Mouse (Mus musculus): ENCODE data around the gene Tpi1. TPM values are rescaled to one million over a fixed set of nuclear protein-coding genes. Genes with fewer than 3 reads are reported as not detected.
"Not testable (repeated sequence)": the region's sequence is repeated elsewhere in the genome, so short reads cannot be mapped to it uniquely, and the experiment has no call there.

Tpi1 gene
- polyA plus RNA-seq, 1 experiment from 2014 or later = 718 TPM

DNA sequence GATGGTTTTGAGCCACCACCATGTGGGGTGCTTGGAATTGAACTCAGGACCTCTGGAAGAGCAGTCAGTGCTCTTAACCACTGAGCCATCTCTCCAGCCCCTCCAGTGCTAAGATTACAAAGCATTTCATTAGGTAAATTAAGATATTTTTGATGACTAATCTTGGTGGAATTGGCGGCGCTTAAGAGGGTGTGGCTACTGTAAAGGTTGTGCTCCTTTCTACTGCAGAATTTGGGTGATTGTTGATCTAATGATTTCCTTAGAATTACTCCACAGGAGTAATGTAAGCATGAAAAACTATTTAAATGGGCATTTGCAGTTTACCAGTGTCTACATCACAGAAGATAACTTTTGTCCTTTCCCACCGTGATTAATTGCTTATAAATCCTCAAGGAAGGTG is 9.8 kb downstream of the Tpi1 start:
- ATAC-seq (ENCODE audit: insufficient read depth) (no peak), DNase-seq (no peak)
- H3K4me1 ChIP-seq (ENCODE audit: insufficient read depth) = 0 out of 2 replicates have a peak, but pooled peaks cover 3% of the 10 kb centered on the region
- no peaks in the 10 kb centered on the region for H3K36me3 ChIP-seq (ENCODE audit: insufficient read depth)
- H3K4me3 ChIP-seq (ENCODE audit: low read depth, low read length) = no peak overlapping the region
- no peaks in the 10 kb centered on the region for H3K27me3 ChIP-seq (ENCODE audit: insufficient read depth, low read length)
- TF ChIP-seq CTCF (IDR thresholded peaks at IDR 0.05; ENCODE audit: low read depth) = no peak
- H3K9ac ChIP-seq = no peak overlapping the region
- 88% methylated on average over 3 of the region's 3 CpGs for WGBS
- no peak overlapping the region for H3K4me2 ChIP-seq
- no peaks in the 10 kb centered on the region for H3K9me3 ChIP-seq (ENCODE audit: low read depth, low read length)
- no peak overlapping the region for H3K27ac ChIP-seq (ENCODE audit: low read depth)

DNA sequence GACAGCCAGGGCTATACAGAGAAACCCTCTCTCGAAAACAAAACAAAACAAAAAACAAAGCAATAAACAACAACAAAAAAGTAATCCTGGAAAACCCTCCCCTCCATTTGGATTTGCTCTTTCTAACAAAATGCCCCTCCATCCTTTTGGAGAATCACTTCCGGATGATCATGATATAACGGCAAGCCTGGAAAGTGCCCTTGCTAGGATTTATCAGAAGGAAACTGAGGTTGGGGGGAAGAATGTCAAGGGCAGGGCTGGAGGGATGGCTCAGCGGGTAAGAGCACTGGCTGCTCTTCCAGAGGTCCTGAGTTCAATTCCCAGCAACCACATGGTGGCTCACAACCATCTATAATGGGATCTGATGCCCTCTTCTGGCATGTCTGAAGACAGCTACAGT is 10.4 kb downstream of the Tpi1 start:
- H3K4me2 ChIP-seq; ATAC-seq (ENCODE audit: insufficient read depth); H3K27me3 ChIP-seq (ENCODE audit: insufficient read depth, low read length); H3K27ac ChIP-seq (ENCODE audit: low read depth); H3K4me3 ChIP-seq (ENCODE audit: low read depth, low read length); H3K4me1 ChIP-seq (ENCODE audit: insufficient read depth); H3K9me3 ChIP-seq (ENCODE audit: low read depth, low read length); H3K9ac ChIP-seq; H3K36me3 ChIP-seq (ENCODE audit: insufficient read depth); DNase-seq: not testable (repeated sequence)
- WGBS = 91% methylated on average over 4 of the region's 4 CpGs

DNA sequence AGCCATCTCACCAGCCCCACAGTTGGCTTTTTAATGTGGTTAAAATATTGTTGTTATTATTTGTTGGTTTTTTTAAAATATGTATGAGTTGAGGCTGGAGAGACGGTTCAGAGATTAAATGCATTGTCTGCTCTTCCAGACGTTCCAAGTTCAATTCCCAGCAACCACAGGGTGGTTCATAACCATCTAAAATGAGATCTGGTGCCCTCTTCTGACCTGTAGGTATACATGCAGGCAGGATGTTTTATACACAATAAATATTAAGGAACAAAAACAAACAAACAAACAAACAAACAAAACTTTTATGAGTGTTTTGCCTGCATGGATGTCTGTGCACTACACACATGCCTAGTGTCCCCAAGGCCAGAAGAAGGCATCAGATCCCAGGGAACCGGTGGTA is 11.0 kb downstream of the Tpi1 start:
- no peak overlapping the region for H3K4me3 ChIP-seq (ENCODE audit: low read depth, low read length)
- H3K27me3 ChIP-seq (ENCODE audit: insufficient read depth, low read length) = no peaks in the 10 kb centered on the region
- H3K36me3 ChIP-seq (ENCODE audit: insufficient read depth) = no peaks in the 10 kb centered on the region
- DNase-seq (no peak), ATAC-seq (ENCODE audit: insufficient read depth) (no peak)
- 77% methylated on average over 3 of the region's 3 CpGs for WGBS
- H3K27ac ChIP-seq (ENCODE audit: low read depth) = no peak overlapping the region
- no peaks in the 10 kb centered on the region for H3K9me3 ChIP-seq (ENCODE audit: low read depth, low read length)
- no peak overlapping the region for H3K4me2 ChIP-seq
- H3K9ac ChIP-seq = no peak overlapping the region
- no peak for TF ChIP-seq CTCF (IDR thresholded peaks at IDR 0.05; ENCODE audit: low read depth)
- 0 out of 2 replicates have a peak, but pooled peaks cover 3% of the 10 kb centered on the region for H3K4me1 ChIP-seq (ENCODE audit: insufficient read depth)

DNA sequence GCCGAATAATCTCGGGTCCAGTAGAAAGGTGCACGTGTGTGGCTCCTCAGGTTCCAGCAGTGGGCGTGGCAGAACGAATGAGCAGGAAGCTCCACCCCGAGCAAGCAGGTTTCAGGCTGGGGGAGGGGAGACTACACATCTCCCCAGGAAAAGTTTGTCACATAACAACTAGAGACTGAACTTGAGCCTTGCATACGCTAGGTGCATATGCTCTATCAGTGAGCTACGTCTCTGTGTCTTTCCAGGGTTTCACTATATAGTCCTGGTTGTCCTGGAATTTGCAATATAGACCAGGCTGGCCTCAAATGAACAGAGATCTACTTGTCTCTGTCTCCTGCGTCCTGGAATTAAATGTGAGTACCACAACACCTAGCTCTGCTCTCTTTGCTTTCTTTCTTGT is 11.7 kb downstream of the Tpi1 start:
- Histone ChIP-seq H3K4me3 (ENCODE audit: low read depth, low read length) (peak overlapping the region; percentile 22; the same call in 1 of the 2 replicates), H3K4me2 (peak overlapping the region; percentile 53)
- H3K9me3 ChIP-seq (ENCODE audit: low read depth, low read length); H3K27ac ChIP-seq (ENCODE audit: low read depth); H3K9ac ChIP-seq; ATAC-seq (ENCODE audit: insufficient read depth); H3K36me3 ChIP-seq (ENCODE audit: insufficient read depth); H3K27me3 ChIP-seq (ENCODE audit: insufficient read depth, low read length); H3K4me1 ChIP-seq (ENCODE audit: insufficient read depth): not testable (repeated sequence)
- DNase-seq = peak; percentile 26
- 9% methylated on average over 5 of the region's 9 CpGs for WGBS

DNA sequence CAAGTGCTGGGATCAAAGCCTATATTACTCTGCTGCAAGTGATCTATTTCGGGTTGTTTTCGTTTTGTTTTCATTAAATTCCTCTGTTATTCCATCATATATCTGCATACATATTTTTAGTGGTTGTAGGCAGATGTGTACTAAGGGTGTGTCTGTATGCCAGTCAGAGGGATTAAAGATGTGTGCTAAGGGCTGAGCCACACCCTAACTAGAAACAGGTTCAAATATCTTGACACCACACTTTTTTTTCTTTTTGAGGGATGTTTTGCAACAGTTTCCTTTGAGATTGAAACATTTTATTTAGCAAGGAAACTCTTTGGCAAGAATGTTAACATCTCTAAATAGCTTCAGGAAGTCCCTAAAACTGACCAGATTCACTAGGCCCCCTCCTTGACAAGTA is 17.9 kb downstream of the Tpi1 start:
- 66% methylated on average over 2 of the region's 2 CpGs for WGBS
- Histone ChIP-seq H3K27me3 (ENCODE audit: insufficient read depth, low read length) (no peaks in the 10 kb centered on the region), H3K4me3 (ENCODE audit: low read depth, low read length) (no peak overlapping the region), H3K4me2 (no peak overlapping the region), H3K27ac (ENCODE audit: low read depth) (no peak overlapping the region), H3K9me3 (ENCODE audit: low read depth, low read length) (no peaks in the 10 kb centered on the region), H3K9ac (no peak overlapping the region), H3K36me3 (ENCODE audit: insufficient read depth) (no peaks in the 10 kb centered on the region), H3K4me1 (ENCODE audit: insufficient read depth) (no peaks in the 10 kb centered on the region)
- no peak for TF ChIP-seq CTCF (IDR thresholded peaks at IDR 0.05; ENCODE audit: low read depth)
- DNase-seq = no peak
- ATAC-seq (ENCODE audit: insufficient read depth) = no peak

DNA sequence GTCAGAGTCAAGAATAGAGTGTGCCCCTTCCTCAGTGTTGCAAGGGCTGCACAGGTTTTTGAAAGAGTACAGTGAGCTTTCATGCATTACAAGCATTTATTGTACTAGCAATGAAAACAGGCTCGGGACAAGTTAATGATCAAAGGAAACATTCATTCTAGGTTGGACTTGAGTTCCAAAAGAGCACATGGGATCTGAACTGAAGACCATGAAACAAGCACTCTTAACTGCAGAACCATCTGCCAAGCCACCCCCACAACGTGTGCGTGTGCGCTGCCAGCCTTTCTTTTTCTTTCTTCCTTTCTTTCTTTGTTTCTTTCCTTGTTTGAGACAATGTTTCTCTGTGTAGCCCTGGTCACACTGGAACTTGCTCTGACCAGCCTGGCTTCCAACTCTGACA is 18.3 kb downstream of the Tpi1 start:
- H3K36me3 ChIP-seq (ENCODE audit: insufficient read depth) = no peaks in the 10 kb centered on the region
- no peak overlapping the region for H3K4me2 ChIP-seq
- no peak for ATAC-seq (ENCODE audit: insufficient read depth)
- no peaks in the 10 kb centered on the region for H3K9me3 ChIP-seq (ENCODE audit: low read depth, low read length)
- H3K9ac ChIP-seq = no peak overlapping the region
- no peak overlapping the region for H3K4me3 ChIP-seq (ENCODE audit: low read depth, low read length)
- TF ChIP-seq CTCF (IDR thresholded peaks at IDR 0.05; ENCODE audit: low read depth) = no peak
- no peak overlapping the region for H3K27ac ChIP-seq (ENCODE audit: low read depth)
- DNase-seq = no peak
- no peaks in the 10 kb centered on the region for H3K27me3 ChIP-seq (ENCODE audit: insufficient read depth, low read length)
- no peaks in the 10 kb centered on the region for H3K4me1 ChIP-seq (ENCODE audit: insufficient read depth)
- WGBS = 82% methylated on average over 4 of the region's 4 CpGs

DNA sequence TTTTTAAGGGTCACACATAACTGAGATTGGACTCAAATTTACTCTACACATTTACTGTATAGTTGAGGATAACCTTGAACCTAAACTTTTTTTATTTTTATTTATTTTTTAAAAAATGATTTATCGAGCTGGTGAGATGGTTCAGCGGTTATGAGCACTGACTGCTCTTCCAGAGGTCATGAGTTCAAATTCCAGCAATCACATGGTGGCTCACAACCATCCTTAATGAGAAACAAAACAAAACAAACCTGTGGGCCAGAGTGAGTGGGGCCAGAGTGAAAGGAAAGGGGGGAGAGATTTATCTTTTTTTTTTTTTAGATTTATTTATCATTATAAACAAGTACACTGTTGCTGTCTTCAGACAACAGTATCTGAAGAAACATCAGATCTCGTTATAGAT is 22.2 kb downstream of the Tpi1 start:
- 80% methylated on average over 3 of the region's 3 CpGs for WGBS
- H3K4me2 ChIP-seq = no peak overlapping the region
- DNase-seq = no peak

DNA sequence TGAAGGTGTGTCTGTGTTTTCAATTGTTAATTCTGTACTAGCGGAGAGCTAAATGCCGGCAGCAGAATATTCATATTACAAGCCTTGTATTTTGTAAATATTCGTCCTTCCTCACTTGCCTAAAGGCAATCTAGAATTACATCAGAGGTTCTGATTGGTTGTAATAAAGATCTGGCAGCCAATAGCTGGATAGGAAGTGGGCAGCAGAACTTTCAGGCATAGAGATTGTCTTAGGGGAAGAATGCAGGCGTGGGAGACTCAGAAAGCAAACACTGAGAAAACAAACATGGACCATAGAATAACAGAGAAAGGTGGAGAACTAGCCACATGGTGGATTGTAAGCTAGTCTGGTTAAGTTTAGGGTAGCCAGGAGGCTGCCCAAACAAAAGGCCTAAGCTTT is 24.0 kb downstream of the Tpi1 start:
- Histone ChIP-seq H3K4me3 (ENCODE audit: low read depth, low read length) (no peak overlapping the region), H3K27ac (ENCODE audit: low read depth) (no peak overlapping the region), H3K36me3 (ENCODE audit: insufficient read depth) (no peaks in the 10 kb centered on the region), H3K4me2 (no peak overlapping the region), H3K27me3 (ENCODE audit: insufficient read depth, low read length) (no peaks in the 10 kb centered on the region), H3K9me3 (ENCODE audit: low read depth, low read length) (no peaks in the 10 kb centered on the region), H3K9ac (no peak overlapping the region), H3K4me1 (ENCODE audit: insufficient read depth) (0 out of 2 replicates have a peak, but pooled peaks cover 3% of the 10 kb centered on the region)
- WGBS = 53% methylated on average over 4 of the region's 4 CpGs
- DNase-seq (peak; percentile 33), ATAC-seq (ENCODE audit: insufficient read depth) (peak; percentile 50)
- TF ChIP-seq CTCF (IDR thresholded peaks at IDR 0.05; ENCODE audit: low read depth) = no peak

More for the DNA sequence above, 22.2 kb downstream of the Tpi1 start:
- H3K27me3 ChIP-seq (ENCODE audit: insufficient read depth, low read length) = no peaks in the 10 kb centered on the region
- ATAC-seq (ENCODE audit: insufficient read depth) = no peak
- H3K9ac ChIP-seq = no peak overlapping the region
- no peak overlapping the region for H3K4me3 ChIP-seq (ENCODE audit: low read depth, low read length)
- H3K27ac ChIP-seq (ENCODE audit: low read depth) = no peak overlapping the region
- TF ChIP-seq CTCF (IDR thresholded peaks at IDR 0.05; ENCODE audit: low read depth) = no peak
- H3K4me1 ChIP-seq (ENCODE audit: insufficient read depth) = 0 out of 2 replicates have a peak, but pooled peaks cover 3% of the 10 kb centered on the region
- no peaks in the 10 kb centered on the region for H3K9me3 ChIP-seq (ENCODE audit: low read depth, low read length)
- H3K36me3 ChIP-seq (ENCODE audit: insufficient read depth) = no peaks in the 10 kb centered on the region

Data from lung, embryonic 14.5 days (tissue).